Mouse (Mus musculus) adrenal gland, adult 10 weeks (tissue): ENCODE data around the gene Chml. TPM values are rescaled to one million over a fixed set of nuclear protein-coding genes. Genes with fewer than 3 reads are reported as not detected.

Source experiments
- polyA plus RNA-seq: library from polyadenylated mRNA; stranded (reverse); fragments of 350-450 nt; fragmentation: Illumina TruSeq; extraction: RNeasy Lipid Tissue Mini Kit (QIAGEN cat#74804); gene quantifications from one replicate; pipeline ENCODE4 v1.2.3, GENCODE M21; 2014; ENCODE audit warnings: low read depth, low replicate concordance

Chml gene
- polyA plus RNA-seq = 22.2 TPM

GRCm38 (mm10) chr1:175692246-175692996 is at the start of gene Chml, which contains the start of gene Opn3:
TSS of gene Chml (minus strand) at chr1:175692901.
TSS of gene Opn3 (minus strand) at chr1:175692776.

GRCm38 (mm10) chr1:175698293-175698692 is 5.6 kb upstream of the Chml start, which contains the start of gene Wdr64:
TSS of gene Wdr64 (plus strand) at chr1:175698593.

Other genes starting within 250 kb of the Chml start
- gene Rgs7, start 200.4 kb downstream of the Chml start, polyA plus RNA-seq = 22.8 TPM
- 0.29 TPM for gene Kmo, start 72.5 kb downstream of the Chml start, polyA plus RNA-seq
- gene Fh1, start 67.3 kb downstream of the Chml start, polyA plus RNA-seq = 340 TPM
- gene Opn3, start 125 bp downstream of the Chml start, polyA plus RNA-seq = 5.4 TPM
- gene Wdr64, start 5.7 kb upstream of the Chml start, polyA plus RNA-seq = not detected
- gene Exo1, start 187.7 kb upstream of the Chml start, polyA plus RNA-seq = 0.99 TPM
- gene Gm38100, start 227.4 kb upstream of the Chml start, polyA plus RNA-seq = not detected